Mouse (Mus musculus) CH12.LX (cell line): ENCODE results near the gene Trabd2b. TPM values are rescaled to one million over a fixed set of nuclear protein-coding genes. Genes with fewer than 3 reads are reported as not detected.

Experiments
- DNase-seq: peaks from one replicate; pipeline ENCODE4 v3.0.0-alpha.2; 2013; ENCODE audit errors: extremely low read depth
- H3K27ac ChIP-seq: 2 replicates; pipeline ENCODE4 v1.5.1; 2012; ENCODE audit warnings: low read depth, mild to moderate bottlenecking, control low read depth, moderate library complexity; ENCODE audit not compliant: insufficient read depth
- H3K27me3 ChIP-seq: replicated peaks from 2 replicates; pipeline ENCODE3; 2012; ENCODE audit warnings: inconsistent platforms
- H3K36me3 ChIP-seq, 2 experiments: replicated peaks in 1 of 2; 2 replicates each; pipeline versions ENCODE3 to v1.6.1; 2012; ENCODE audit warnings: inconsistent platforms in 1 of 2, low read length in 1 of 2, mild to moderate bottlenecking in 1 of 2, mixed read lengths in 1 of 2, moderate library complexity in 1 of 2; ENCODE audit not compliant: control insufficient read depth in 1 of 2, insufficient read depth in 1 of 2
- H3K4me1 ChIP-seq, 2 experiments: 2 replicates each; pipeline ENCODE4 v1.6.1; 2012; ENCODE audit warnings: inconsistent platforms in 1 of 2, moderate library complexity in 1 of 2; ENCODE audit not compliant: insufficient read depth in 2 of 2, control insufficient read depth in 1 of 2
- H3K4me2 ChIP-seq: 2 replicates; pipeline ENCODE4 v1.6.1; 2012; ENCODE audit warnings: low read depth, mild to moderate bottlenecking, control low read depth; ENCODE audit not compliant: poor library complexity, insufficient read depth, severe bottlenecking
- H3K4me3 ChIP-seq, 3 experiments: fragments of 150-350 bp in 1 of 3; sonication (generic) in 1 of 3; replicated peaks in 1 of 3; 2 replicates each; pipeline versions ENCODE3 to v1.5.1; 2011 to 2012; ENCODE audit warnings: low read depth in 2 of 3, low read length in 2 of 3, mild to moderate bottlenecking in 2 of 3, moderate library complexity in 2 of 3, control low read depth in 1 of 3, improper control_type of control experiment in 1 of 3, inconsistent platforms in 1 of 3, mixed read lengths in 1 of 3; ENCODE audit not compliant: poor library complexity in 1 of 3
- H3K79me2 ChIP-seq: replicated peaks from 2 replicates; pipeline ENCODE4 v1.6.1; 2012; ENCODE audit warnings: mild to moderate bottlenecking, moderate library complexity; ENCODE audit not compliant: control insufficient read depth, poor library complexity, insufficient read depth, severe bottlenecking; ENCODE audit errors: extremely low read depth
- H3K9ac ChIP-seq: 2 replicates; pipeline ENCODE4 v1.6.1; 2012; ENCODE audit warnings: low read depth, mild to moderate bottlenecking, control low read depth, moderate library complexity; ENCODE audit not compliant: insufficient read depth
- H3K9me3 ChIP-seq: replicated peaks from 2 replicates; pipeline ENCODE3; 2012; ENCODE audit warnings: low read length, inconsistent platforms, mixed read lengths
- CTCF ChIP-seq, 2 experiments: IDR thresholded peaks in 1 of 2; conservative IDR thresholded peaks in 1 of 2; 2 replicates each; pipeline ENCODE4 v1.5.1; 2011 to 2012; ENCODE audit warnings: low read depth in 2 of 2, low read length in 2 of 2, improper control_type of control experiment in 1 of 2, inconsistent platforms in 1 of 2, mild to moderate bottlenecking in 1 of 2, moderate library complexity in 1 of 2
- JUN ChIP-seq: IDR thresholded peaks from 2 replicates; pipeline ENCODE4 v1.6.1; 2011; ENCODE audit warnings: low read depth, mild to moderate bottlenecking, low read length, improper control_type of control experiment, moderate library complexity; ENCODE audit not compliant: insufficient read depth
- KAT2A ChIP-seq: IDR thresholded peaks from 2 replicates; pipeline ENCODE4 v1.6.1; 2012; ENCODE audit warnings: low read length, improper control_type of control experiment, inconsistent platforms; ENCODE audit not compliant: insufficient replicate concordance
- MAFK ChIP-seq: IDR thresholded peaks from 2 replicates; pipeline ENCODE4 v1.6.1; 2011; ENCODE audit warnings: low read length, improper control_type of control experiment; ENCODE audit not compliant: insufficient replicate concordance
- MAX ChIP-seq: IDR thresholded peaks from 2 replicates; pipeline ENCODE4 v1.6.1; 2011; ENCODE audit warnings: low read length, improper control_type of control experiment
- MAZ ChIP-seq: IDR thresholded peaks from 2 replicates; pipeline ENCODE4 v1.6.1; 2012; ENCODE audit warnings: low read depth, mild to moderate bottlenecking, inconsistent platforms, low read length, improper control_type of control experiment, moderate library complexity
- MEF2A ChIP-seq: IDR thresholded peaks from 2 replicates; pipeline ENCODE4 v1.6.1; 2014; ENCODE audit warnings: low read depth, mild to moderate bottlenecking, inconsistent platforms, low read length, improper control_type of control experiment, borderline replicate concordance
- MYC ChIP-seq: IDR thresholded peaks from 2 replicates; pipeline ENCODE4 v1.6.1; 2011; ENCODE audit warnings: low read depth, mild to moderate bottlenecking, improper control_type of control experiment, low read length
- NELFE ChIP-seq: IDR thresholded peaks from 2 replicates; pipeline ENCODE4 v1.6.1; 2011; ENCODE audit warnings: low read depth, low read length, improper control_type of control experiment
- NRF1 ChIP-seq: IDR thresholded peaks from 2 replicates; pipeline ENCODE4 v1.6.1; 2014; ENCODE audit warnings: low read depth, mild to moderate bottlenecking, inconsistent platforms, low read length, improper control_type of control experiment, moderate library complexity
- POLR2A ChIP-seq: IDR thresholded peaks from 2 replicates; pipeline ENCODE4 v1.6.1; 2011; ENCODE audit warnings: low read depth, mild to moderate bottlenecking, improper control_type of control experiment, low read length
- RAD21 ChIP-seq: IDR thresholded peaks from 2 replicates; pipeline ENCODE4 v1.6.1; 2011; ENCODE audit warnings: low read depth, mild to moderate bottlenecking, low read length, improper control_type of control experiment, moderate library complexity
- RCOR1 ChIP-seq: conservative IDR thresholded peaks from 2 replicates; pipeline ENCODE4 v1.6.1; 2012; ENCODE audit warnings: low read depth, mild to moderate bottlenecking, inconsistent platforms, low read length, improper control_type of control experiment
- SIN3A ChIP-seq: IDR thresholded peaks from 2 replicates; pipeline ENCODE4 v1.6.1; 2012; ENCODE audit warnings: low read length, improper control_type of control experiment, inconsistent platforms
- SMC3 ChIP-seq: IDR thresholded peaks from 2 replicates; pipeline ENCODE4 v1.6.1; 2011; ENCODE audit warnings: low read depth, low read length, improper control_type of control experiment
- TBP ChIP-seq: conservative IDR thresholded peaks from 2 replicates; pipeline ENCODE4 v1.6.1; 2011; ENCODE audit warnings: low read depth, low read length, improper control_type of control experiment
- USF1 ChIP-seq: IDR thresholded peaks from 2 replicates; pipeline ENCODE4 v1.6.1; 2014; ENCODE audit warnings: low read depth, mild to moderate bottlenecking, inconsistent platforms, low read length, improper control_type of control experiment
- ZMIZ1 ChIP-seq: IDR thresholded peaks from 2 replicates; pipeline ENCODE4 v1.6.1; 2012; ENCODE audit warnings: low read depth, mild to moderate bottlenecking, inconsistent platforms, low read length, improper control_type of control experiment
- dilution Hi-C: fragments of 300-500 bp; cut with MboI; formaldehyde crosslinking; loops from 2 replicates; pipeline ENCODE4 v1.14.3; 2020; ENCODE audit warnings: low sequenced_read_pairs; ENCODE audit not compliant: extremely low pct_unique_long_range_greater_than_20kb, extremely low pct_ligation_motif_present
- in situ Hi-C: fragments of 300-500 bp; cut with MboI; formaldehyde crosslinking; loops from 3 replicates; pipeline ENCODE4 v1.14.3; 2019; ENCODE audit warnings: low sequenced_read_pairs, low pct_ligation_motif_present, low pct_unique_long_range_greater_than_20kb, mixed read lengths
- polyA plus RNA-seq: library from polyadenylated mRNA; unstranded; fragments of >175 nt; gene quantifications from 2 replicates; pipeline ENCODE4 v1.2.1, GENCODE M21; 2012; ENCODE audit warnings: low read depth; ENCODE audit not compliant: insufficient read length
- total RNA-seq, 2 experiments: library from RNA; depleted of rRNA; stranded (reverse); fragments of 300-350 nt in 1 of 2; fragments of >200 nt in 1 of 2; gene quantifications; 2 replicates each; pipeline ENCODE4 v1.2.3; 2012 to 2014

The Trabd2b gene
- not detected in 2 replicates for total RNA-seq (2012; rRNA removed)
- total RNA-seq (2014; rRNA removed): not detected in 2 replicates
- polyA plus RNA-seq: not detected in 2 replicates

DNA sequence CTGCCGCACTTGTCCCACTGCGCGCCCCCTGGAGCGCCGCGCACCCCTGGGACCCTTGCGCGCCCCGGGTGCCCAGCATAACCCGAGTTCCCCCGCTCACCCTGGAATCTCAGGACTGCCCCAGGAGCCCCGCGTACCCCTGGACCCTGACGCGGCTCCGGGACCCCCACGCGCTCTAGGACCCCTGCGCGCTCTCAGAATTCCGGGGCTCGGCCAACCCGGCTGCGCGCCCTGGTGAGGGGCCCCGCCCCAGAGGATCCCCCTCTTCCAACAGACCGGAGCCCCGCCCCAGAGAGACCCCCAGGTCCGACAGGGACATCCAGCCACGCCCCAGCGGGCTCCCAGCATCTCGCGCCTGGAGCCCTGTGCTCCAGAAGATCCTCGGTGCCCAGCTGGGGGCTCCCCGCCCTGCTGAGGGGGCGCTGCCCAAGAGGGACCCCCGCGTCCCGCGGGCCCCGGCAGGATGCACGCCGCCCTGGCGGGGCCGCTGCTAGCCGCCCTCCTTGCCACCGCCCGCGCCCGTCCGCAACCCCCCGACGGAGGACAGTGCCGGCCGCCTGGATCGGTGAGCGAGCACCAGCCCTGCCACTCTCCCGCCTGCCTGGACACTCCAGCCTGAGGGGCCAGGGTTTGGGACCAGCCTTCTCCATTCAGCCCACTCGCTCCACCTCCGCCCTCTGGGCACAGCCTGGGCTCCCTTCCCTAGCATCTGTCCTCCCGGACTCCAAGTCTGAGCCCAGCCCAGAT, at the start of gene Trabd2b:
Gene Trabd2b (plus strand): TSS at position 370 of the 747 bp plus-strand sequence.
- dilution Hi-C loops: no loop called here

GRCm38 (mm10) chr4:114357420-114357819, 49.1 kb upstream of the Trabd2b start:
- Histone ChIP-seq H3K36me3 (no peaks in the 10 kb centered on the region), H3K79me2 (no peaks in the 10 kb centered on the region), H3K9me3 (no peaks in the 10 kb centered on the region), H3K4me3 (no peak overlapping the region), H3K4me2 (no peak overlapping the region), H3K27ac (no peak overlapping the region), H3K27me3 (peaks cover 23% of the 10 kb centered on the region), H3K4me1 (no peaks in the 10 kb centered on the region), H3K9ac (no peak overlapping the region)
- no peak for DNase-seq
- TF ChIP-seq CTCF (conservative IDR thresholded peaks at IDR 0.05 in 1 of 2, IDR thresholded peaks at IDR 0.05 in 1 of 2; ENCODE audit: low read depth in 2 of 2, low read length in 2 of 2) (no peak), JUN (no peak), MAFK (no peak), KAT2A (no peak), MYC (no peak), NRF1 (no peak), ZMIZ1 (no peak), USF1 (no peak), SIN3A (no peak), POLR2A (no peak)
- dilution Hi-C loops: no loop called here
- in situ Hi-C loops: no loop called here

More for the DNA sequence above, at the start of gene Trabd2b:
- Histone ChIP-seq H3K9me3 (peaks cover 7% of the 10 kb centered on the region), H3K9ac (no peak within 1 kb of the TSS), H3K4me2 (no peak within 1 kb of the TSS), H3K36me3 (no peaks in the 10 kb centered on the region), H3K4me3 (no peak within 1 kb of the TSS), H3K27me3 (peaks cover 32% of the 10 kb centered on the region), H3K27ac (no peak within 1 kb of the TSS), H3K4me1 (peaks cover 0 to 22% of the 10 kb centered on the region in 2 experiments; a peak in 2 of 4 replicates), H3K79me2 (no peaks in the 10 kb centered on the region)
- no peak for DNase-seq
- TF ChIP-seq RAD21 (no peak), ZMIZ1 (no peak), POLR2A (no peak), MAZ (no peak), MYC (no peak), RCOR1 (no peak), TBP (no peak), MEF2A (no peak), NELFE (no peak), CTCF (conservative IDR thresholded peaks at IDR 0.05 in 1 of 2, IDR thresholded peaks at IDR 0.05 in 1 of 2; ENCODE audit: low read depth in 2 of 2, low read length in 2 of 2) (no peak), SMC3 (no peak), MAX (no peak), JUN (no peak)
- in situ Hi-C loops: no loop called here
